Mouse (Mus musculus) adipose tissue, adult 10 weeks (tissue): ENCODE measurements around the gene Gm5538. TPM values are rescaled to one million over a fixed set of nuclear protein-coding genes. Genes with fewer than 3 reads are reported as not detected.

Experiments
- polyA plus RNA-seq: library from polyadenylated mRNA; stranded (reverse); fragments of 350-450 nt; fragmentation: Illumina TruSeq; extraction: RNeasy Lipid Tissue Mini Kit (QIAGEN cat#74804); gene quantifications from one replicate; pipeline ENCODE4 v1.2.3, GENCODE M21; 2014; ENCODE audit warnings: low read depth, low replicate concordance

The Gm5538 gene
- not detected for polyA plus RNA-seq

DNA sequence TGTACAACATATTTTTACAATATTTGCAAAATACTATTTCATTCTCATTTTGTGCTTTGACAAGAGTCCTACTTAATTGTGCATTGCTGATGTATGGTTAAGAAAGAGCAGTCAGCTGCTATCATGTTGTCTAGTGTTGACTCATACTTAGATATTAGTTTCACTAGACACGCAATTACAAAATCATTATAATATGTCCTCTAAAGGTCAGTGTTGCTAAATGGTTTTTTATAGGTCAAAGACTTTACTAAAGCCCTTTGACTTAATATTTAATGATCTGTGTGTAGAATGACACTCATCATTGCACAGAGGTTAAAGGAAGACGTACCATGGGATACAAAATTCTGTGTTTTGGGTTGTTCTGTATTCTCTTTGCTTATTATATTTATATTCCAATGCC, at the start of gene Gm5538:
Gm5538 (plus strand) TSS at position 301 of the 400 bp plus-strand sequence.

Other genes with a start within 250 kb of the Gm5538 start
- gene Gm8298, start 131.3 kb downstream of the Gm5538 start, polyA plus RNA-seq, result not detected
- gene C130079G13Rik, start 195.4 kb downstream of the Gm5538 start, polyA plus RNA-seq, result not detected